Comparison of ENCODE assay signal across 26 mouse cellular contexts in the genomic region with DNA sequence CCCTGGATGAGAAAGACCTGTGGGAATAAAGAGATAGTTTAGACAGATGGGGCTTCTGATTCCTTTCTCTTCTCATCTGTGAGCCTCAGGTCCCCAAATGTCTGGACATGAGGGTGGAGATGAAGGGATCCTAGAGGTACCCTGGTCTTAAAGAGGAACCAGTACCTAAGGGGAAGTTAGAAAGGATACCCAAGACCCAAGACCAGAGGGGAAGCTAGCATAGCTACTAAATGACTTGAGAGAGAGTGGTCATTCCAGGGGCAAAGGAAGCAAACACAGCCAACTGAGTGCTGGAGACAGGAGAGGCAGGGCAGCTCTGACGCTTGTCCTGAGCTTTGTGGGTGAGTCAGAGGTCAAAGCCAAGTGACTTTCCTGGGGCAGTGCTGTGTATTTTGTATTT. TPM values are rescaled to one million over a fixed set of nuclear protein-coding genes. Genes with fewer than 3 reads are reported as not detected.
DNase-seq lines count a peak whose midpoint lies in the region; ATAC-seq and TF ChIP-seq lines count a peak whose summit lies in the region.
"Had no signal": no experiment of that assay in that cellular context is flagged by ENCODE, and none has a peak within 500 bp of the region (broad histone marks: within the 10 kb centered on the region; RNA-seq: fewer than 3 reads in every experiment).

No protein-coding gene starts in this region.

- intact Hi-C loops in left cerebral cortex, postnatal 36 days (cut with DNase I): no loop called here

- no peaks in the 10 kb centered on the region for H3K27me3 ChIP-seq in stomach, postnatal 0 days (ENCODE audit: control insufficient read depth, insufficient read depth, low read length)
- H3K27me3 ChIP-seq: forebrain, embryonic 15.5 days; heart, embryonic 12.5 days; limb, embryonic 12.5 days; lung, embryonic 15.5 days; neural tube, embryonic 15.5 days had no signal

- no peaks in the 10 kb centered on the region for H3K9me3 ChIP-seq in stomach, postnatal 0 days (ENCODE audit: control insufficient read depth, low read length)
- H3K9me3 ChIP-seq: embryonic facial prominence, embryonic 10.5 days; forebrain, embryonic 15.5 days; heart, embryonic 12.5 days; hindbrain, embryonic 10.5 days; limb, embryonic 12.5 days; lung, embryonic 15.5 days; neural tube, embryonic 15.5 days had no signal

- H3K4me2 ChIP-seq in stomach, postnatal 0 days (replicated peaks; ENCODE audit: low read depth): no peak overlapping the region
- H3K4me2 ChIP-seq: forebrain, embryonic 15.5 days; heart, embryonic 12.5 days; limb, embryonic 12.5 days; lung, embryonic 15.5 days; midbrain, embryonic 11.5 days; neural tube, embryonic 15.5 days had no signal

- no peaks in the 10 kb centered on the region for H3K79me2 ChIP-seq in macrophage (ENCODE audit: inconsistent target)

- 36% methylated on average over 1 of the region's 1 CpGs for WGBS in macrophage (ENCODE audit: missing documents)
- WGBS in stomach, postnatal 0 days: 50% methylated on average over 1 of the region's 1 CpGs

- H3K27ac ChIP-seq in bone marrow macrophage, adult 2 months (ENCODE audit: insufficient read depth, low read depth, low read length): peak overlapping the region; percentile 62
- H3K27ac ChIP-seq in macrophage: peak overlapping the region; percentile 92
- no peak overlapping the region for H3K27ac ChIP-seq in stomach, postnatal 0 days (replicated peaks)
- H3K27ac ChIP-seq: embryonic facial prominence, embryonic 10.5 days; forebrain, embryonic 15.5 days; hindbrain, embryonic 10.5 days; kidney, postnatal 0 days; limb, embryonic 12.5 days; liver, embryonic 14.5 days; lung, embryonic 15.5 days; neural tube, embryonic 15.5 days had no signal

- peaks cover 39% of the 10 kb centered on the region for H3K4me1 ChIP-seq in bone marrow macrophage, adult 2 months (ENCODE audit: control insufficient read depth, insufficient read depth, low read length)
- no peaks in the 10 kb centered on the region for H3K4me1 ChIP-seq in stomach, postnatal 0 days (replicated peaks; ENCODE audit: control insufficient read depth, insufficient read depth)
- H3K4me1 ChIP-seq: embryonic facial prominence, embryonic 10.5 days; forebrain, embryonic 15.5 days; heart, embryonic 12.5 days; hindbrain, embryonic 10.5 days; lung, embryonic 15.5 days; neural tube, embryonic 15.5 days had no signal

- peaks cover 8% of the 10 kb centered on the region; the same call in 1 of the 2 replicates for H3K36me3 ChIP-seq in macrophage (ENCODE audit: inconsistent target)
- H3K36me3 ChIP-seq in stomach, postnatal 0 days (ENCODE audit: control insufficient read depth, insufficient read depth, low read length): peaks cover 10% of the 10 kb centered on the region; the same call in 1 of the 2 replicates
- H3K36me3 ChIP-seq: lung, embryonic 15.5 days had no signal

- no peak overlapping the region for H3K4me3 ChIP-seq in bone marrow macrophage, adult 2 months (ENCODE audit: insufficient read depth, low read length)
- no peak overlapping the region for H3K4me3 ChIP-seq in macrophage (ENCODE audit: inconsistent target)
- H3K4me3 ChIP-seq in stomach, postnatal 0 days (ENCODE audit: low read depth, low read length): no peak overlapping the region
- H3K4me3 ChIP-seq: embryonic facial prominence, embryonic 10.5 days; forebrain, embryonic 15.5 days; heart, embryonic 12.5 days; hindbrain, embryonic 10.5 days; limb, embryonic 12.5 days; lung, embryonic 15.5 days; neural tube, embryonic 15.5 days had no signal

- TF ChIP-seq CTCF in bone marrow macrophage, adult 2 months (IDR thresholded peaks at IDR 0.05; ENCODE audit: low read depth, low read length): no peak
- no peak for TF ChIP-seq CTCF in stomach, postnatal 0 days (IDR thresholded peaks at IDR 0.05; ENCODE audit: low read depth)

- peak; percentile 73 for ATAC-seq in stomach, postnatal 0 days (ENCODE audit: low FRiP score, low TSS enrichment)
- ATAC-seq: activated CD4-positive, CD25-positive, alpha-beta regulatory T cell, adult 4 months; forebrain, embryonic 15.5 days had no signal

- DNase-seq in layer of hippocampus, adult 9-11 months: peak; percentile 44
- DNase-seq in layer of hippocampus, adult 9-10 months (ENCODE audit: low spot score): no peak
- DNase-seq in stomach, postnatal 0 days (ENCODE audit: low spot score): peak; percentile 21
- DNase-seq in gastrocnemius, adult 18-20 months (ENCODE audit: low spot score): no peak
- DNase-seq in left cerebral cortex, postnatal 36 days (ENCODE audit: low spot score in 2 of 2): no peak
- DNase-seq: cerebellum, adult 8-10 months; gastrocnemius, postnatal 10 days; heart, adult 11 months; heart, postnatal 10 days; kidney, adult 2 months; layer of hippocampus, postnatal 36 days; lung, postnatal 4 days; thymus, postnatal 14 days had no signal

- TF ChIP-seq POLR2A in bone marrow macrophage, adult 2 months (IDR thresholded peaks at IDR 0.05; ENCODE audit: borderline replicate concordance, low read depth, low read length): no peak

- no peak overlapping the region for H3K9ac ChIP-seq in stomach, postnatal 0 days (ENCODE audit: low read length)
- H3K9ac ChIP-seq: forebrain, embryonic 15.5 days; heart, embryonic 12.5 days; limb, embryonic 12.5 days; liver, embryonic 14.5 days; lung, embryonic 15.5 days; neural tube, embryonic 15.5 days had no signal

- no peak for TF ChIP-seq EP300 in stomach, postnatal 0 days (optimal IDR thresholded peaks at IDR 0.05)

RNA-seq across cellular contexts. Expression of gene Ccdc93, which starts 31.8 kb away (rescaled TPM):
- polyA plus RNA-seq in bone marrow macrophage, adult 2 months (2012; ENCODE audit: insufficient read depth, insufficient read length, missing spikeins): 25.2 and 30.1 TPM in 2 replicates
- total RNA-seq in macrophage (2018; cell fraction: chromatin; rRNA removed): 100 to 1,000 TPM; 139 to 353 (median 185) TPM
- 10 to 100 TPM; 19.8 to 34.2 (median 26.0) TPM for total RNA-seq in macrophage (2018; cell fraction: cytosol; rRNA removed)
- total RNA-seq in macrophage (2018; cell fraction: nucleus; rRNA removed): 100 to 1,000 TPM in 11 of 26 experiments, 10 to 100 TPM in 15; 58.5 to 173 (median 91.7) TPM
- polyA plus RNA-seq in macrophage (2018): 21.4 to 22.4 TPM (median 21.6 TPM) in 3 replicates
- 4.6 and 4.7 TPM in 2 replicates for polyA plus RNA-seq in stomach, postnatal 0 days (2015; fragmentation: Nextera tagmentation; extraction: Ambion mirVana)
- 1 to 10 TPM; 8.3 to 8.9 TPM for total RNA-seq in gastrocnemius, adult 18-20 months (2021)
- total RNA-seq in left cerebral cortex, postnatal 36 days (2021): 10 to 100 TPM; 17.2 to 25.1 TPM

Comparison
In these comparisons a context has a peak if more than half of its experiments do, and no peak if none do; other contexts are left out.
1. DNase-seq: peak in layer of hippocampus, adult 9-11 months (single experiment) and stomach, postnatal 0 days (single experiment); none in layer of hippocampus, adult 9-10 months (single experiment), gastrocnemius, adult 18-20 months (single experiment) and left cerebral cortex, postnatal 36 days (0 of 2).